In the genomic region with DNA sequence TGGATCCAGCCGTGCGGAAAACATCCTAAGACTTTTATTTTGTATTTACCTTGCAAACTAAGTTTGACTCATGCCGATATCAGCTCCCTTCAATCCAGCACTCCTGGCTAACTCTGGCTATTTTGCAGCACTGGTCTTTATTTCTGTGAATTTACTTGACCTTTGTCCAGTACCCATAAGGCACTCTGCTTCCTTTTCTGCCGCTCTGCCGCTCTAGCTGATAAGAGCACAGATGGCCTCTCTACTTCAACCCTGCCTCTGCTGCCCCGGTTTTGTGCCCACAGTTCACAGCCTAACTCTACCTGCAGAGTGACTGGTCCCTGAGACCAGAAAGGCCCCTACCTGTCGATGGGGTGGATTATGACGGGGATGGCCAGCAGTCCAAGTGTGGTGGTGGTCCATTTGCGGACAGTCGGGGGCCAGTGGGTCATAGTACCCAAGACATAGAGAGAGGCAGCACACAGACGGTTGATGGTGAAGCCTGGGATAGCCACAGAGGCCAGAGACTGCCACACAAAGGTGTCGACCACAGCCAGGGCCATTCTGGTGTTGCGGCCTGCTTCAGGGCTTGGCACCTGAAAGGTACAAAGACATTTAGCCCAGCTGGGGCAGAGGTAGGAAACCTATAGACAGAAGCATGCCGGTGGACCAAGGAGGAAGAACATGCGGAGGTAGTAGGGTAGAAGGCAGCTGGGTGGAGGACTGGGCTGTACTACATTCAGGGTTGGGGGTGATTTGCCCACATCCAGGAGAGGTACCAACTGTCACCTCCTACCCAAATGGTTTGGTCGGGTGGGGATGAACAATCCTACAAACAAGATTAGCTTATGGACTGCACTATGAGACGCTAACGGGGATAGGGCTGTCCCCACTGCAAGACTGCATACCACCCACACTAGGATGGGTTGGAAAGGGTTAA, we compare ENCODE assay signal across 8 mouse cellular contexts. TPM values are rescaled to one million over a fixed set of nuclear protein-coding genes. Genes with fewer than 3 reads are reported as not detected.
DNase-seq lines count a peak whose midpoint lies in the region; ATAC-seq and TF ChIP-seq lines count a peak whose summit lies in the region.

No protein-coding gene starts in this region.

- H3K9me3 ChIP-seq in forebrain, embryonic 10.5 days = peaks cover 8% of the 10 kb centered on the region; the same call in 1 of the 2 replicates
- no peaks in the 10 kb centered on the region for H3K9me3 ChIP-seq in forebrain, embryonic 15.5 days
- no peaks in the 10 kb centered on the region for H3K9me3 ChIP-seq in lung, embryonic 14.5 days (ENCODE audit: low read depth, low read length)
- H3K9me3 ChIP-seq in hindbrain, embryonic 15.5 days = no peaks in the 10 kb centered on the region
- no peaks in the 10 kb centered on the region for H3K9me3 ChIP-seq in neural tube, embryonic 15.5 days (replicated peaks)

- no peak for TF ChIP-seq CTCF in lung, embryonic 14.5 days (IDR thresholded peaks at IDR 0.05; ENCODE audit: low read depth)

- 90% methylated on average over 18 of the region's 18 CpGs for WGBS in forebrain, embryonic 10.5 days
- WGBS in forebrain, embryonic 15.5 days = 84% methylated on average over 18 of the region's 18 CpGs
- 78% methylated on average over 18 of the region's 18 CpGs for WGBS in lung, embryonic 14.5 days
- WGBS in hindbrain, embryonic 15.5 days = 87% methylated on average over 18 of the region's 18 CpGs
- WGBS in neural tube, embryonic 15.5 days = 92% methylated on average over 18 of the region's 18 CpGs

- H3K4me1 ChIP-seq in forebrain, embryonic 10.5 days = peaks cover 44% of the 10 kb centered on the region
- peaks cover 27% of the 10 kb centered on the region for H3K4me1 ChIP-seq in forebrain, embryonic 15.5 days
- H3K4me1 ChIP-seq in lung, embryonic 14.5 days (ENCODE audit: insufficient read depth) = peaks cover 6% of the 10 kb centered on the region; the same call in 1 of the 2 replicates
- peaks cover 30% of the 10 kb centered on the region for H3K4me1 ChIP-seq in hindbrain, embryonic 15.5 days (replicated peaks)
- peaks cover 38% of the 10 kb centered on the region for H3K4me1 ChIP-seq in neural tube, embryonic 15.5 days

- peak overlapping the region; percentile 59 for H3K4me3 ChIP-seq in forebrain, embryonic 10.5 days
- H3K4me3 ChIP-seq in forebrain, embryonic 15.5 days = no peak overlapping the region
- H3K4me3 ChIP-seq in lung, embryonic 14.5 days (ENCODE audit: low read depth, low read length) = peak overlapping the region; percentile 58
- H3K4me3 ChIP-seq in hindbrain, embryonic 15.5 days = peak overlapping the region; percentile 58
- H3K4me3 ChIP-seq in neural tube, embryonic 15.5 days (replicated peaks) = peak overlapping the region; percentile 60

- no peak overlapping the region for H3K9ac ChIP-seq in forebrain, embryonic 15.5 days (replicated peaks)
- H3K9ac ChIP-seq in lung, embryonic 14.5 days = no peak overlapping the region
- H3K9ac ChIP-seq in hindbrain, embryonic 15.5 days = no peak overlapping the region
- peak overlapping the region; percentile 52 for H3K9ac ChIP-seq in neural tube, embryonic 15.5 days (replicated peaks)

- no peak overlapping the region for H3K27ac ChIP-seq in forebrain, embryonic 10.5 days
- H3K27ac ChIP-seq in forebrain, embryonic 15.5 days (replicated peaks) = no peak overlapping the region
- no peak overlapping the region for H3K27ac ChIP-seq in lung, embryonic 14.5 days (ENCODE audit: low read depth)
- H3K27ac ChIP-seq in hindbrain, embryonic 15.5 days (replicated peaks) = no peak overlapping the region
- no peak overlapping the region for H3K27ac ChIP-seq in neural tube, embryonic 15.5 days (replicated peaks)

- no peaks in the 10 kb centered on the region for H3K27me3 ChIP-seq in forebrain, embryonic 10.5 days (ENCODE audit: poor library complexity, severe bottlenecking)
- H3K27me3 ChIP-seq in forebrain, embryonic 15.5 days = no peaks in the 10 kb centered on the region
- no peaks in the 10 kb centered on the region for H3K27me3 ChIP-seq in lung, embryonic 14.5 days (ENCODE audit: insufficient read depth, low read length)
- H3K27me3 ChIP-seq in hindbrain, embryonic 15.5 days = no peaks in the 10 kb centered on the region
- no peaks in the 10 kb centered on the region for H3K27me3 ChIP-seq in neural tube, embryonic 15.5 days (replicated peaks)

- H3K4me2 ChIP-seq in forebrain, embryonic 15.5 days (replicated peaks) = no peak overlapping the region
- peak overlapping the region; percentile 92; the same call in 1 of the 2 replicates for H3K4me2 ChIP-seq in lung, embryonic 14.5 days
- peak overlapping the region; percentile 95 for H3K4me2 ChIP-seq in hindbrain, embryonic 15.5 days
- peak overlapping the region; percentile 84 for H3K4me2 ChIP-seq in neural tube, embryonic 15.5 days

- ATAC-seq in forebrain, embryonic 15.5 days (replicated peaks) = no peak
- ATAC-seq in lung, embryonic 14.5 days (ENCODE audit: insufficient read depth) = no peak
- no peak for ATAC-seq in hindbrain, embryonic 15.5 days (ENCODE audit: low FRiP score, low read depth)
- no peak for ATAC-seq in neural tube, embryonic 15.5 days (ENCODE audit: low FRiP score)

- peaks cover 33% of the 10 kb centered on the region for H3K36me3 ChIP-seq in forebrain, embryonic 10.5 days (replicated peaks)
- no peaks in the 10 kb centered on the region for H3K36me3 ChIP-seq in forebrain, embryonic 15.5 days
- H3K36me3 ChIP-seq in lung, embryonic 14.5 days (ENCODE audit: insufficient read depth) = peaks cover 9% of the 10 kb centered on the region; the same call in 1 of the 2 replicates
- peaks cover 25% of the 10 kb centered on the region for H3K36me3 ChIP-seq in hindbrain, embryonic 15.5 days
- H3K36me3 ChIP-seq in neural tube, embryonic 15.5 days = peaks cover 15% of the 10 kb centered on the region

- no peak for DNase-seq in forebrain, embryonic 10.5 days (ENCODE audit: extremely low spot score, low spot score)
- no peak for DNase-seq in lung, embryonic 14.5 days
- DNase-seq in lung, postnatal 14 days = no peak
- DNase-seq in spleen, postnatal 36 days (ENCODE audit: low spot score in 2 of 2) = no peak
- DNase-seq in natural killer cell, adult 2 months (ENCODE audit: low spot score in 2 of 2) = no peak

RNA-seq across cellular contexts. Expression of gene Mtfp1, which starts 1.5 kb away (rescaled TPM):
- polyA plus RNA-seq in forebrain, embryonic 10.5 days (2016; fragmentation: Nextera tagmentation; extraction: Ambion mirVana) = 13.7 and 14.4 TPM in 2 replicates
- 7.3 and 7.7 TPM in 2 replicates for polyA plus RNA-seq in forebrain, embryonic 15.5 days (2015; fragmentation: Nextera tagmentation; extraction: Ambion mirVana)
- 8.6 and 10.8 TPM in 2 replicates for polyA plus RNA-seq in lung, embryonic 14.5 days (2014; fragmentation: Nextera tagmentation; extraction: Ambion mirVana)
- polyA plus RNA-seq in hindbrain, embryonic 15.5 days (2015; fragmentation: Nextera tagmentation; extraction: Ambion mirVana) = 10.7 and 12.3 TPM in 2 replicates
- polyA plus RNA-seq in neural tube, embryonic 15.5 days (2015; fragmentation: Nextera tagmentation; extraction: Ambion mirVana) = 13.1 and 14.3 TPM in 2 replicates

RNA-seq across cellular contexts. Expression of gene Sec14l3, which starts 29.1 kb away (rescaled TPM):
- polyA plus RNA-seq in forebrain, embryonic 10.5 days (2016; fragmentation: Nextera tagmentation; extraction: Ambion mirVana) = not detected in 2 replicates
- polyA plus RNA-seq in forebrain, embryonic 15.5 days (2015; fragmentation: Nextera tagmentation; extraction: Ambion mirVana) = 0.75 and 0.91 TPM in 2 replicates
- polyA plus RNA-seq in lung, embryonic 14.5 days (2014; fragmentation: Nextera tagmentation; extraction: Ambion mirVana) = 1.2 and 1.5 TPM in 2 replicates
- polyA plus RNA-seq in hindbrain, embryonic 15.5 days (2015; fragmentation: Nextera tagmentation; extraction: Ambion mirVana) = 0.39 and 0.86 TPM in 2 replicates
- polyA plus RNA-seq in neural tube, embryonic 15.5 days (2015; fragmentation: Nextera tagmentation; extraction: Ambion mirVana) = 0.19 and 0.40 TPM in 2 replicates

RNA-seq across cellular contexts. Expression of gene Sec14l2, which starts 29.5 kb away (rescaled TPM):
- polyA plus RNA-seq in forebrain, embryonic 10.5 days (2016; fragmentation: Nextera tagmentation; extraction: Ambion mirVana) = 3.0 and 3.5 TPM in 2 replicates
- polyA plus RNA-seq in forebrain, embryonic 15.5 days (2015; fragmentation: Nextera tagmentation; extraction: Ambion mirVana) = 1.5 and 2.4 TPM in 2 replicates
- polyA plus RNA-seq in lung, embryonic 14.5 days (2014; fragmentation: Nextera tagmentation; extraction: Ambion mirVana) = 1.5 and 1.9 TPM in 2 replicates
- 6.1 and 6.4 TPM in 2 replicates for polyA plus RNA-seq in hindbrain, embryonic 15.5 days (2015; fragmentation: Nextera tagmentation; extraction: Ambion mirVana)
- polyA plus RNA-seq in neural tube, embryonic 15.5 days (2015; fragmentation: Nextera tagmentation; extraction: Ambion mirVana) = 3.7 and 4.5 TPM in 2 replicates

RNA-seq across cellular contexts. Expression of gene Rnf215, which starts 41.3 kb away (rescaled TPM):
- 19.1 and 19.7 TPM in 2 replicates for polyA plus RNA-seq in forebrain, embryonic 10.5 days (2016; fragmentation: Nextera tagmentation; extraction: Ambion mirVana)
- polyA plus RNA-seq in forebrain, embryonic 15.5 days (2015; fragmentation: Nextera tagmentation; extraction: Ambion mirVana) = 47.2 and 49.7 TPM in 2 replicates
- polyA plus RNA-seq in lung, embryonic 14.5 days (2014; fragmentation: Nextera tagmentation; extraction: Ambion mirVana) = 32.6 and 33.0 TPM in 2 replicates
- 46.4 and 48.7 TPM in 2 replicates for polyA plus RNA-seq in hindbrain, embryonic 15.5 days (2015; fragmentation: Nextera tagmentation; extraction: Ambion mirVana)
- 40.2 and 44.9 TPM in 2 replicates for polyA plus RNA-seq in neural tube, embryonic 15.5 days (2015; fragmentation: Nextera tagmentation; extraction: Ambion mirVana)
